Mouse (Mus musculus) thymus, postnatal 14 days (tissue): ENCODE measurements around the gene Pde6d.

Experiments
- DNase-seq: peaks from one replicate; pipeline ENCODE4 v3.0.0; 2021

Gene Pde6d

DNA sequence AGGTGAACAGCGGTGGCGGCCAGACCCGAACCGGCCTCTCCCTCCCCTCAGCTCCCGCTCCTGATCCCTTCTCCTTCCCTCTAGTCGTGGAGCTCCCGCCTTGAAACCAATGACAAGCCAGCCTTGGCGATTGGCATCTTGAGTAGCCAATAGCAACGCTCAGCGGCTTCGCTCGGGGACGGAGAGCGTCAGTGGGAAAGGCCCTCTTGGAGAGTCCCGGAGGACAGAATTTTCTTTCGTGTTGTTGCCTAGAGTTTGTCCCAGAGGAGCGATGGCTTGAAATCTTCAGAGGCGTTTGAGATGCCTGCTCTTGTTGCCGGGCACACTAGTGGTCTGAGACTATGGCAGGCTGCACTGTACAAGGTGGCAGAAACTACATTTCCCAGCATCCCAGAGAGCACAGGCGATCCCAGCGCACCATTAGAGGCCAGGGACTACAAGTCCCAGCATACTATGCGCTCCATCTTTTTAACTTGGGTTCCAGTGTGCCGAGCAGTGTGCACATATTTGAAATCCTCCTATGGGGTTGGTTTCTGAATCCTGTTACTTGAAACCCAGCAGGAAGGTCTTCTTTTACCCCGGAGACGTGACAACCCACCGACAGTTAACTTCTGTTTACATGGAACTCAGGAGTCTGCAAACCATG, at the start of gene Pde6d, which contains the start of gene Cops7b:
Gene Pde6d, minus strand, starts transcription at position 179 of the 646 bp plus-strand sequence.
Gene Cops7b, plus strand, starts transcription at position 454 of the 646 bp plus-strand sequence.
- peak; percentile 93 for DNase-seq

DNA sequence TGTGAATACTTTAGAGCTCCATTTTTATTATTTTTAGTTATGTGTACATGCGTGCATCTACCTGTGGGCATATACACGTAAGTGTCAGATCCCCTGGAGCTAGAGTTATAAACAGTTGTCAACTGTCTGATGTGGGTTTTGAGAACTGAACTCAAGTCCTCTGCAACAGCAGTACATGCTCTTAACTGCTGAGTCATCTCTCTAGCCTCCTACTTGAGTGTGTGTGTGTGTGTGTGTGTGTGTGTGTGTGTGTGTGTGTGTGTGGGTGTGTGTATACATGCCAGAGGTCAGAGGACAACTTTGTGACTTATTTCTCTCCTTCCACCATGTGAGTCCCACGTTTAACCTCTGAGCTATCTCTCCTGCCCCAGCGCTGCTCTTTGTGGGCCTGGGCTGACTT, 48.1 kb upstream of the Pde6d start:
- no peak for DNase-seq

DNA sequence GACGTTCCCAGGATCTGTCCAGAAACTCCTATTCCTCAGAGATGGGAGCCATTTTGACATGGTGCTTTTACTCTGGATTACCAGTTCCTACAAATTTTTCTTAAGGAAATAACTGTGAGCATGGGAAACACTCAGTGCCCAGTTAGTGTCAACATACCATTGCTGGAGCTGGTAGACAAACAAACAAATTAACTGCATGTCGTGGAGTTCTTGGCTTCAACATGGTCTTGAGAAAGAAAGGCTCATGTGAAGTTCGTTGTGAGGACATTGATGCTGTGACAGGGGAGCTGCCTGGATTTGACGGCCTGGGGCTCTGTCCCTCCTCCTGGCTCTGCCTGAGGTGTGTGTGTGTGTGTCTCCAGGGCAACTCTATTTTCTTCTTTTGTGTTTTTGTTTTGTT, 47.5 kb upstream of the Pde6d start:
- DNase-seq, result no peak

DNA sequence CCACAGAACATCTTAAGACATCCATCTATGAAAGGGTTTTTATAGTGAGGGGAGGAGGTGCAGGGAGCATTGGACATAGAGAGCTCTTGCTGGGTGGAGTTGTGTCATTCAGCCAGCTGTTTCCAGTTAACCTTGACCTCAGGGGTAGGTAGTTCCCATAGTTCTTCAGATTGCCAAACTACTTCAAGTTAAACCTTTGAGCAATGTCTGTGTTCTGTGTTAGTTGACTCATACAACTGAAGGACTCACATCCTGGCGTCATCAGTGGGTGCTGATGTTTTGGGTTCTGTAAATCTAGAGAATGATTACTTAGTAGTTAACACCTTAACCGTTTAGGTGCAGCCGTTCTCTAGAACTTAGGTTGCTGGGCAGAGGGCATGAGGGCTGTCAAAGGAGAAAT, 45.8 kb upstream of the Pde6d start:
- no peak for DNase-seq

DNA sequence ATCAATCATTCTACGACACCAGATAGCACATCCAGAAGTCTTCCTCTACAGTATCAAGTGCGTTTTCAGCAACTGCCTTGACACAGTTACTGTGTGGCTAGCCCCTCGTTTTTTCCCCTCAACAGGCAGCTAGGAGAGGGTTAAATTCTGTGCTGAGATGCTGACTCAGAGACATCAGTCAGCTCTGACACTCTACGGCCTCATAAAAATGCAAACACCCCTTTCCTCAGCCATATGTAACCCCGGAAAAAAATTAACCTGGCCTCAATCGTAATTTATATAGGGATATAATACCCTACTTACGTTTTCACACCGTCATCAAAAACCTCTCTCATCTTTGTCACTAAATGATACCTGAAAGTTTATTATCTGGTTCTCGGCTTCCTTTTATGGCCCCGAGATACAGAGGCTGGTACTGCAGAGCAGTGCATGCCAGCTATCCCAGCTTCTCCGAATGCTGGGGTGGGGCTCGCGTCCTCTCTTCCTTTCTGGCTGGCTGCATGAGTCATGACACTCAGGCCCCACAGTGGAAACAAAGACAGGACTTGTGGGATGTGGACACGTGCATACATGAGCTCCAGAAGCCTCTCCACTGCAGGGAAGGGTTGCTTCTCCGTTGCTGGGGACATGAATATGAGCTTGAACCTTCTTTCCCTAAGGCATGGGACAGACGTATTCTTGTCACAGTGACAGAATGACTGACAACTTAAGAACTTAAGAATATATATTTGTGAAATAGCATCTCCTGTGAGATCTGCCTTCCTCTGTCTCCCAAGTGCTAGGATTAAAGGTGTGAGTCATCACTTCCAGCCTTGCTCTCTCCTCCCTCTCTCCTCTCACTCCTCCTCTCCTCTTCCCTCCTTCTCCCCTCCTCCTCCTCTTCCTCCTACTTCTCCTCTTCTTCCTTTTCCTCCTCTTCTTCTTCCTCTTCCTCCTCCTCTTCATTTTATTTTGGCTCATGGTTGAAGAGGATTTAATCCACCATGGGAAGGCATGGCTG, 40.9 kb upstream of the Pde6d start:
- no peak for DNase-seq

DNA sequence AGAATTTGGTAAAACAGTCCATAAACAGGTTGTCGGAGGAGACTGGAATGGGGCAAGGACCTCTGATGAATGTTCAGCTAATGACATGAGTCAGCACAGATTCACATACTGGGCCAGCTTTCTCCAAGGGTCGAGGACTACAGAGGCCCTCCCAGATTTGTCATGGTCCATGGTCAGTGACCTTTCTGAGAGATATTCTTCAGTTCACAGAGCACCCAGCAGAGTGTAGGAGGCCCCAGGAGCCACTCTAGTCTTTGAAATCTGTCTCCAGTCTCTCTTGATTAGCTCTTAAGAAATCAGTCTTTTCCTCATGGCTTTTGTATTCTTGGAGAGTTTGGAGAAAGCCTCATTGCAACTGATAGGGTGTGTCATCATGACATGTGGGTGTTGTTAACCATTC, 39.9 kb upstream of the Pde6d start:
- DNase-seq, result no peak

DNA sequence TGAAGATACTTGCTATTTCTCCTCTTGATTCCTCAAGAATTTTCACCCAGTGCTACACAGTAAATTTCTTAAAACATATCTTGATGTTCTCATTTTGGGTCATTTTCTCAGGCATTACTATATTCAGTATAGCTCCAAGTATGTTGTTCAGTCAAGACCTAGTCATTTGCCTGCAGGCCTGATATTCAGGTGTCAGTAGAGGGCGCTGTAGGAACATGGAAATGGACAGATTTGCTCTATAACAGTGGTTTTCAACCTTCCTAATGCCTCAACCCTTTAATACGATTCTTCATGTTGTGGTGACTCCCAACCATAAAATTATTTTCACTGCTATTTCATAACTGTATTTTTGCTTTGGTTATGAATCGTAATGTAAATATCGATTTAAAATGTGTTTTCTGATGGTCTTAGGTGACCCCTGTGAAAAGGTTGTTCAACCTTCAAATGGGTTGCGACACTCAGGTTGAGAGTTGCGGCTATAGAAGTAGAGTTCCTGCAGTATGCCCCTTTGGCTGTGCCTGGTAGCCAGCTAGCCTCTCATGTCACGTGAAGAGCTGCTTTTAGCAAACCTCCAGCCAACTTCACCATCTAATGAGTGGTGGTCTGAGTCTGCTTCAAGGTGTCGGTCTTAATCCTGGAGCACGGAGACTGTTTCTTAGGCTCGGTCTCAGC, 36.2 kb upstream of the Pde6d start:
- DNase-seq, result peak; percentile 62

DNA sequence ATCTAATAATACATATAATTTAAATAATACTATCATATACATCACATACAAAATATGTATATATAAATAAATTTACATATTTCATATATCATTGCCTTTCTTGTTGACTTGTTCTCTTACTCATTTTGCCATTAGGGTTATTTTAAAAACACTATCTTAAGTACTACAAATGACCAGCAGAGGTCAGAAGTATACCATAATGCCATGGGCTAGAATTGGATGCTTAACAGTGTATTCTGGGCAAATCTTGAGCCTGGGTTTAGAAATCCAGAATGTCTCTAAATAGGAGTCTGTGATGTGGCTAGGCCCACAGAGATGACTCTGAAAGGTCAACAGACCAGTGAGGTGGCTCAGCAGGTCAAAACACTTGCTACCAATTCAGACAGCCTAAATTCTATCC, 31.8 kb upstream of the Pde6d start:
- no peak for DNase-seq

DNA sequence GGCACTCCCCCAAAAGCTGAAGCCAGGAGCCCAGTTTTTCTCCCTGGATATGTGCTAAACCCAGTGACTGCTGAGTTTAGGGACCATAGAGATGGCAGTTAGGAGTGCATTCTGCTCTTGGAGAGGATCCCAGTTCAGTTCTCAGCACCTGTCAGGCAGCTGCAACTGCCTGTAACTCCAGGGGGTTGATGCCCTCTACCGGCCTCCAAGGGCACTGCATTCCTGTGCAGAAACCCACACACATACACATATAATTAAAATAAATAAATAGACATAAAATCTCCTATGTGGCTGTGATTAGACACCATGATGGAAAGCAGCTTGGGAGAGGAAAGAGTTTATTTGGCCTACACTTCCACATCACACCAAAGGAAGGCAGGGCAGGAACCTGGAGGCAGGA, 29.7 kb upstream of the Pde6d start:
- no peak for DNase-seq

DNA sequence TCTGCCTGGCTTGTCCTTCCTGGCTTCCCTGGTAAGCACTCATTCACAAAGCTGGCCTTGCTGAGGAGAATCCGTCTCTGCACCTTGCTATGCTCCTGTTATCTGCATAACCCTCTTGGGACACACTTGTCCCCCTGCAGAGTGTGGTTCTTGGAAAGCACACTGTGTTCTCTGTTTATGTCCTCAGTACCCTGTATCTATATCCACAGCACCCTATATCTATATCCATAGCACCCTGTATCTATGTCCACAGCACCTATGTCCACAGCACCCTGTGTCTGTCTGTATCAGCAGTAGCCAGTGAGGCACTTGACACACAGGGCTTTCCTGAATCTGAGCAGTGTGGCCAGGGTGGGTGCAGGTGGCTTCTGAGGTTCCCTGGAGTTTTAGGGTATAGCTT, 28.5 kb upstream of the Pde6d start:
- DNase-seq, result no peak

DNA sequence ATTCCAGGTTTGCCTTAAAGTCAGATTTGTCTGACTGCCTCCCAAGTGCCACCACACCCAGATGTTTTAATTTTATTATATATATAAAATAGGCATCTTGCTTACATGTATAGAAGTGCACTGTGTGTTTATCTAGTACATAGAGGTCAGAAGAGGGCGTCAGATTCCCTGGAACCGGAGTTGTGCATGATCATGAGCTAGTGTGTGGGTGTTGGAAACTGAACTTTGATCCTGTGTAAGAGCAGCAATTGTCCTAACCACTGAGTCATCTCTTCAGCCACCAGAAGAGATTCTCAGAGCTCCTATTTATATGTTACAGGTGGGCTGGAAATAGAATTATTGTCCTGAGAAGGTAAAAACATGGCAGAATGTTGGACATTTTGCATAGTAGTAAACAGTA, 17.7 kb upstream of the Pde6d start:
- no peak for DNase-seq

DNA sequence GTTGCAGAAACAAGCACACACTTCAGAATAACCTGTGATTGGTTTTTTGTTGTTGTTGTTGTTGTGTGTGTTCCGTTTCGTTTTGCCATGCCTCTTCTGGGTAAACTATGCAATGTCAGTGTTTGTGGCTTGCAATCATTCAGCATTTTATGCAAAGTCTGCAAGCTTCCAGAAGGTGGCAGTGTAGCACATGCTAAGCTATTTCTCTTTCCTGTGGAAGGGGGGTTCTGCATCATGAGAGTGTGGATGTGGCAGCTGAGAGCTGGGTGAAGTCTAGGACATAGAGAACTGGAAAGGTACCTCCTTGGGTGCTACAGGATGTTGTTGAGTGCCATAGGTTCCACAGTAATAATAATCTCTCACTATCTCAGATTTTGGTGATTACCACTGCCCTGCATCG, 16.1 kb upstream of the Pde6d start:
- DNase-seq, result peak; percentile 28

DNA sequence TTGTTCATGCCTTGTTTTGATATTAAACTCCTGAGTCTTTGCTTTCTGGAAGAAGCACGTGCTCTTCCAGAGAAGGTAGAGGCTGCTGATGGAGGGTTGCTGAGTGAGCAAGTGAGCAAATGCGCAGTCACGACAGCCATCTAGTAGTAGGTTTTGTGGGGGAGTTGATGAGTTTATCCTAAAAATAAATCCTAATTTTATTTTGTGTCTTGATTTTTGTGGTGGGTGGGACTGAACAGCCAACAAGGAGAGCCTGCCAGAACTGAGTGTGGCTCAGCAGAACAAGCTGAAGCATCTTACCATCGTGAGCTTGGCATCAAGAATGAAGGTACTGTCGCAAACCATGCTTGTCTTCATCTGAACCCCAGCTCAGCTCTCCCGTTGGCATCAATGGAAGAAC, 14.1 kb upstream of the Pde6d start:
- DNase-seq, result no peak

DNA sequence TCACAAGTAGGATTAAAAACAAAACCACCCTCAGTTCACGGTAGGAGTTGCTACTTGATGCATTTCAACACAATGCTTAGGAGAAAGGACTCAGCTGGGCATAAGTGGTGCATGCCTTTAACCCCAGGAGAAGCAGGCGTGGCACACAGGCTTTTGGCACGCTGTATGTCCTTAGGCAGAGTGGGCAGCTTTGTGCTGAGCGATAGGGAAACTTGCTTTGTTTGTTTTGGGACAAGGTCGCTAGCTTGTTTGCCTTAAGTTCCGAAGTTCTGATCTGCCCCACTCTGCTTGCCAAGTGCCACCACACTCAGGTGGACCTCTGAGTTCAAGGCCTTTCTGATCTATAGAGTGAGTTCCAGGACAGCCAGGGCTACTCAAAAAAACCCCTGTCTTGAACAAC, 12.9 kb upstream of the Pde6d start:
- no peak for DNase-seq

DNA sequence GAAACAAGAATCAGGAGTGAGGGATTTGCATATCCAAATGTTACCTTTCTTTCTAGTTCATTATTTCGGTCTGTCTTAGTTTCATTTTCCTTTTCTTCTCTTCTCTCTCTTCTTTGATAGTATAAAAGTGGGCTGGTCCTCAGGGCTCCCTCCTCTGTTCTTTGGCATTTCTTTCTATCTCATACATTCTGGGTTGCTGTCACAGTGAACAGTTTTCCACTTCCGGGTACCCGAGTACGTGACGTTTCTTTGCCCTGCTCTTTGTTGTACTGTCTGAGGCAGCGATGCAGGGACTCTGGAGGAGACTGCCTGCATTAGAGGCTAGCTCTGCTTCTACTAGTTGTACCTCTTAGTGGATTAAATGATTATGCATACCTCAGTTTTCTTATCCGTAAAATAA, 12.1 kb upstream of the Pde6d start:
- no peak for DNase-seq

DNA sequence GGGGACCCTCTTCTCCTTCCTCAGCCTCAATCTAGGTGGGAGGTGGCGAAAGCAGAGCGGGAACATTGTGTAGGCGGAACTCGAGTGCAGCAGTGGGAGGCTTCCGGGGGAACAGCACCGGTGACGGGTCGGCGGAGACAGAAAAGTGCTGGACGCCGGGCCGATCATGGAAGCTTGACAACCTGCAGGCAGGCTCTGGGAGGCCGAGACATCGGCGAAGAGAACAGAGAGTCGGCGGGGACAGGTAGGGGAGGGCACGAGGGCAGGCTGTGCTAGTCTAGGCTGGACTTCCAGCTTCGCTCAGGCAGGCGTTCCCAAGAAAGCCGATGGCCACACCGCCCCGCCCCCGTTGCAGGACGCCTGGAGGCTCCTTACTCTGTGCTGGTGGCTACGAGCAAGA, 4.6 kb upstream of the Pde6d start:
- DNase-seq, result peak; percentile 84

DNA sequence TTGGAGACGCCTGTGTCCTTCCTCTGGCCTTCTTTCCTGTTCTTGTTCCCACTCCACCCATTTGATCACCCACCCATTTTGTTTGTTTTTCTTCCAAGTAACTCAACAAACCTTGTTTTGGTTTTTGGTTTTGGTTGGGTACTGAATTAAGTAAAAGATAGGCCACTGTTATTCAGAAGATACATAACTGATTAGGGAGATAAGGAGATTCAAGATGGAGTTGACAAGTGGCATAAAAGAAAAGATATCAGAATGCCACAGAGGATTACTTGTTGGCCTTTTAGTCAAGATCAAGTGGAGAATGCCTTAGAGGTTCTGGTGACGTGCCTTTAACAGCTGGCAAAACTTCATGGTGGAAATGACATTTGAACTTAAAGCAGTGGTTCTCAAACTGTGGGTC, 1.3 kb upstream of the Pde6d start:
- DNase-seq, result no peak

DNA sequence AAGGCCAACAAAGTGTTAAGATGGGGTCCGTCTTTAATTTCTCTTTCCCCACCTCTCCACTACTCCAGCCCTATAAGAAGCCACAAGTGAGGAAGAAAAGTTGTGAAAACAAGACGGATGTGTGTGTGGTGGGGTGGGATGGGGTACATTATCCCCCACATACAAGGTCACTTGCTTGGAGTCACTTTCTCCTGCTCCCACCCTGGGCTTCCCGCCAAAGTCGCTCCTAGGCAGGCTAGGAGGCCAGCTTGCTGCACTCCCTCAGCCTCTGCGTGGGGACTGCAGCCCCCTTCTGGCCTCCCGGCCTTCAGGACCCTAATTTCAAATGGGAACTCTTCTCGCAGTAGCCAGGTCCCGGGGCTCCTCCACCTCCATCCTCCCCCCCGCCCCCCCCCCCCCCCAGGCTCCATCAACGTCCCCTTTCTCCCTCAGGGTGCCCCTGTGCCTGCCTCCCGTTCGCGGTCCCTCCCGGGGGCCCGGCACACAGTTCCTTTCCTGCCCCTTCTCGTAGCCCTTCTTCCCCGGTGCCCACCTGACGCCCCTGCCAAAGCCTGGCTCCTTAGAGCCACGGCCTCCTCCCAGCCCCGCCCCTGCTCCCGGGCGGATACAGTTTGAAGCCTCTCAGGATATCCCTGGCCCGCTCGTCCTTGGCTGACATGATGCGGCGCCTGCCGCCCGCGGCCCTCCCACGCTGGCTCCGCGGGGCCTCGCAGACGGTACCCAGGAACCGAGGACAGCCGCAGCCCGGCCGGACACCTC, 558 bp downstream of the Pde6d start:
- no peak for DNase-seq

DNA sequence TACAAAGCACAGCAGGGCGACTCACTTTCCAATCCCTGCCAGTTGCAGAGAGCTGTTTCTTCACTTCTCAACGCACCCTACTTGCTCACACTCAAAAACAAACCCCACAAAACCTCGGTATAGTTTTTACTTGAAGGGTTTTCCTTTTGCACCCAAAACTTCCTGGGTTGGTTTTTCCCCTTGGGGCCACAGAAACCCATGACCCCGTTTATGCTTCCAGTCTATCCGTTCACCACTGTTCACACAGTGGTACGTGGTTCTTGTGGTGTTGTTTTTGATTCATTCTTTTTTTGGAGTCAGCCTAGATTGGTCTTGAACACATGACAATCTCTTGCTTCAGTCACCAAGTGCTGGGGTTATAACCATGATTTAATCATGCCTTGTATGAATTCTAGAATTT, 2.0 kb downstream of the Pde6d start:
- DNase-seq, result no peak

DNA sequence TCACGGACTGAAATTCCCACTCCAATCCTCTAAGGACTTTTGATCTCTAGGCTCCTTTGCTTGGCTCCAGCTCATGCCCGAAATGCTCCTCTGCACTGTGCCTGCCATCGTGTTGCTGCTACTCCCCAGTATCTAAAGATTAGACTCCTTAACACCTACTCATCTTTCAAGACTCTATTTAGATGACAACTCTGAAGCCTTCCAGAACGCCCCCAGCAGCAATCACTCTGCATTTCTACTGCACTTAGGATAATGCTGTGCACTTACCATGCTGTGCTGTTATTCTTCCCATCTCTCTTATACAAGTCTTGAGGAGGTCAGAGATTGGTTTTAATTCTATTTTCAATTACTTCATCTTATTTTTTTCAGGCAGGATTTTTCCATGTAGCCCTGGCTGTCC, 10.5 kb downstream of the Pde6d start:
- no peak for DNase-seq

DNA sequence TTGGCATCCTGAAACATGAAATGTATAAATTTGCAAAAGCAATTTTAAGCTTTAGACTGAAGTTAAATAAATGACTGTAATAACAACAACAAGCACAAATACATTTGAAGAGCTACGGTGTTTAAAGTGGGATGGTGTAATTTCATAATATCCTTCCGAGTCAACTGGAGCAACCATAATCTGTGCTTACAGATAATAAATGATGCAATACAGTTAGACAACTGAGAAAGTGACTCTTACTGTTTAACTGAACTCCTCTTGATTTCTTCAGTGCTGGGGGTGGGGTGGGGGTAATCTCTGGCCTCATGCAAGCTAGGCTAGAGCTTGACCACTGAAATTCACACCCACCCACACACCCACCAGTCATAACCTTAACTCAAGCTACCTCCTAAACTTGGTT, 11.0 kb downstream of the Pde6d start:
- no peak for DNase-seq

DNA sequence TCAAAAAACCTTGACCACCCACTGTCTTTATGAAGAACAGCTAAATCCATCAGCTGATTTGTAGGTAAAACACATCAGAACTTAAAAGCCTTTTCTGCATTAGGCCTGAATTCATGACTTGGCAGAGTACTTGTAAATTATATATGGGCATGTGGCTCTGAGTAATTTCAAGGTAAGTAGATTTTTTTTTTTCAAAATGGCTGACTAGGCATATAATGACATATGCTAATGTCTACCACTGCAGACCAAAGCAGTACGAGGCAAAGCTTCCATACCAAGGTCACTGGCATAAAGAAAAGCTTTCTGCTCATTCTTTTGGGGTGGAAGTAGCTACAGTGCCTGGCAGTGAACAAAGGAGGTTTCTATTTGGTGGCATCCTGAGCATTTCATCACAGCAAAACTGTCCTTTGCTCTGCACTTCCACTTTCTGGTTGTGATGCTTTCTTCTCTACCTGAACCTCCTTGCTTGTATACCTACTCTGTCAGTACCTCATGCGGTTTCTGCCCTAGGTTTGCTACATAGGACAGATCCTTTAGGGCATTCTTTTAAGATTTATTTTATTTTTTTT, 13.1 kb downstream of the Pde6d start:
- no peak for DNase-seq

DNA sequence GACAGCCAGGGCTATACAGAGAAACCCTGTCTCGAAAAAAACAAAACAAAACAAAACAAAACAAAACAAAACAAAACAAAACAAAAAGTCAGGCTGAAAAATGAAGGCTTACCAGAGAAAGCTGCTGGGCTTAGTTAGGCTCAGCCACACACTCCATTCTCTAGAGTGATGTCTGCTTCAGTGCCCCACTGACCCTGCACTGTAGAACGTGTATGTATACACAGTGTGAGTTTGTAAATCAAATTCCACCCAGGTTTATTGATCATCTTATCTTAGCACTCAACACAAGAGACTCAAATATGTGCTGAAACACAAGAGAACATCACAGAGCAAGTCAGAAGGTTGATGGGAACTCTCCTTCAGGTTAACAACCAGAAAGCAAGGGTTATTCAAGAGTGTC, 14.0 kb downstream of the Pde6d start:
- DNase-seq, result no peak
